ENCODE assay signal across 10 mouse cellular contexts in genomic region chr6:98005566-98005965, GRCm38 (mm10).
A peak's percentile ranks its signal among the peaks of the same experiment; 100 is the strongest.
DNase-seq lines count a peak whose midpoint lies in the region; ATAC-seq lines count a peak whose summit lies in the region.
"Had no signal": no experiment of that assay in that cellular context is flagged by ENCODE, and none has a peak within 500 bp of the region (broad histone marks: within the 10 kb centered on the region; RNA-seq: fewer than 3 reads in every experiment).

No protein-coding gene starts in this region.

- no peaks in the 10 kb centered on the region for H3K27me3 ChIP-seq in midbrain, embryonic 13.5 days

- no peak overlapping the region for H3K27ac ChIP-seq in midbrain, embryonic 13.5 days
- H3K27ac ChIP-seq: midbrain, embryonic 12.5 days had no signal

- H3K9me3 ChIP-seq in midbrain, embryonic 13.5 days: no peaks in the 10 kb centered on the region
- H3K9me3 ChIP-seq: midbrain, embryonic 12.5 days had no signal

- intact Hi-C loops in left cerebral cortex, postnatal 4 days (cut with DNase I): loop anchor here (2.0 kb wide), 1 partner anchor 245 kb away; no protein-coding TSS in a partner anchor
- intact Hi-C loops in left cerebral cortex, postnatal 10 days (cut with DNase I): loop anchor here (10.0 kb wide), 2 partner anchors 481 to 731 kb away; no protein-coding TSS in a partner anchor

- no peak for ATAC-seq in midbrain, embryonic 13.5 days

- no peaks in the 10 kb centered on the region for H3K36me3 ChIP-seq in midbrain, embryonic 13.5 days
- H3K36me3 ChIP-seq: G1E; midbrain, embryonic 12.5 days had no signal

- DNase-seq in cerebellum, adult 18-20 months: peak; percentile 23 to 25
- DNase-seq in cerebellum, adult 11 months: no peak
- peak; percentile 33 for DNase-seq in left cerebral cortex, postnatal 4 days
- DNase-seq in left cerebral cortex, postnatal 10 days (ENCODE audit: extremely low spot score in 1 of 2, low spot score in 2 of 2): no peak
- peak; percentile 52 to 68 for DNase-seq in cerebellum, postnatal 10 days
- DNase-seq in lung, postnatal 10 days: peak; percentile 24
- DNase-seq in right cerebral cortex, postnatal 14 days: no peak

- H3K4me1 ChIP-seq in midbrain, embryonic 13.5 days (replicated peaks): peaks cover 4% of the 10 kb centered on the region; the same call in 1 of the 2 replicates

- 82% methylated on average over 1 of the region's 1 CpGs for WGBS in midbrain, embryonic 13.5 days

- no peak overlapping the region for H3K4me2 ChIP-seq in midbrain, embryonic 13.5 days (replicated peaks)
- H3K4me2 ChIP-seq: midbrain, embryonic 12.5 days had no signal

- no peak overlapping the region for H3K9ac ChIP-seq in midbrain, embryonic 13.5 days (replicated peaks)
- H3K9ac ChIP-seq: midbrain, embryonic 12.5 days had no signal

- H3K4me3 ChIP-seq in midbrain, embryonic 13.5 days (replicated peaks): no peak overlapping the region
- H3K4me3 ChIP-seq: midbrain, embryonic 12.5 days had no signal

Comparison
In these comparisons a context has a peak if more than half of its experiments do, and no peak if none do; other contexts are left out.
1. DNase-seq: peak in cerebellum, adult 18-20 months (2 of 2), left cerebral cortex, postnatal 4 days (single experiment), cerebellum, postnatal 10 days (2 of 2) and lung, postnatal 10 days (single experiment); none in cerebellum, adult 11 months (single experiment), left cerebral cortex, postnatal 10 days (0 of 2) and right cerebral cortex, postnatal 14 days (single experiment).